Mouse (Mus musculus) kidney, adult 2 months (tissue): ENCODE data around the gene Crtac1. TPM values are rescaled to one million over a fixed set of nuclear protein-coding genes. Genes with fewer than 3 reads are reported as not detected.

ENCODE experiments used
- DNase-seq: peaks from one replicate; pipeline ENCODE4 v3.0.0; 2021
- H3K27ac ChIP-seq: fragments of 200-500 bp; 2 replicates; pipeline ENCODE4 v1.5.1; 2012; ENCODE audit warnings: low read depth, low read length, control low read depth, inconsistent platforms; ENCODE audit not compliant: insufficient read depth
- H3K27me3 ChIP-seq: fragments of 200-500 bp; replicated peaks from 2 replicates; pipeline ENCODE4 v1.6.1; 2012; ENCODE audit warnings: mild to moderate bottlenecking, moderate library complexity, low read length, inconsistent platforms; ENCODE audit not compliant: control insufficient read depth, insufficient read depth
- H3K36me3 ChIP-seq: fragments of 200-500 bp; 2 replicates; pipeline ENCODE4 v1.6.1; 2012; ENCODE audit warnings: mild to moderate bottlenecking, moderate library complexity, low read length, inconsistent platforms; ENCODE audit not compliant: control insufficient read depth, insufficient read depth
- H3K4me1 ChIP-seq: fragments of 200-500 bp; 2 replicates; pipeline ENCODE4 v1.6.1; 2011; ENCODE audit warnings: low read length; ENCODE audit not compliant: control insufficient read depth, insufficient read depth
- H3K4me3 ChIP-seq: fragments of 200-500 bp; 2 replicates; pipeline ENCODE4 v1.5.1; 2011; ENCODE audit warnings: mild to moderate bottlenecking, low read depth, low read length, control low read depth; ENCODE audit not compliant: insufficient read depth
- CTCF ChIP-seq: fragments of 200-500 bp; conservative IDR thresholded peaks from 2 replicates; pipeline ENCODE4 v1.5.1; 2011; ENCODE audit warnings: low read depth, mild to moderate bottlenecking, control low read depth, low read length, moderate library complexity, mixed read lengths; ENCODE audit not compliant: insufficient read depth, insufficient read length
- POLR2A ChIP-seq: fragments of 200-500 bp; IDR thresholded peaks from one replicate; pipeline ENCODE4 v1.6.1; 2011; ENCODE audit warnings: low read depth, low read length, control low read depth
- WGBS: fragments of 180-500 bp; shearing (Covaris S2); methylation state at CpG from one replicate; pipeline ENCODE4 v1.1.7; 2018; 5-methylcytosine and 5-hydroxymethylcytosine counted together
- polyA plus RNA-seq: library from polyadenylated mRNA; depleted of rRNA; stranded (reverse); fragments of >200 nt; gene quantifications from 2 replicates; pipeline ENCODE4 v1.2.3, GENCODE M21; 2012

Gene Crtac1
- polyA plus RNA-seq, 1 experiment, result 0.06 TPM

- 73% methylated on average over 7 of the region's 7 CpGs for WGBS
- no peaks in the 10 kb centered on the region for H3K4me1 ChIP-seq
These were observed 160.4 kb downstream of the Crtac1 start for GRCm38 (mm10) chr19:42271182-42271581.

GRCm38 (mm10) chr19:42270119-42270518, 161.5 kb downstream of the Crtac1 start:
- Histone ChIP-seq H3K4me1 (no peaks in the 10 kb centered on the region), H3K27ac (no peak overlapping the region), H3K4me3 (no peak overlapping the region), H3K27me3 (no peaks in the 10 kb centered on the region), H3K36me3 (no peaks in the 10 kb centered on the region)
- TF ChIP-seq CTCF (no peak), POLR2A (no peak)
- DNase-seq, result no peak
- WGBS, result 45% methylated on average over 6 of the region's 6 CpGs

More at GRCm38 (mm10) chr19:42271182-42271581, 160.4 kb downstream of the Crtac1 start:
- H3K27me3 ChIP-seq, result no peaks in the 10 kb centered on the region
- no peaks in the 10 kb centered on the region for H3K36me3 ChIP-seq
- no peak overlapping the region for H3K4me3 ChIP-seq
- no peak for DNase-seq
- no peak for TF ChIP-seq POLR2A
- no peak for TF ChIP-seq CTCF
- no peak overlapping the region for H3K27ac ChIP-seq

- no peak overlapping the region; the same call in 1 of the 2 replicates for H3K4me3 ChIP-seq
These were observed 163.2 kb downstream of the Crtac1 start for GRCm38 (mm10) chr19:42268337-42268736.

GRCm38 (mm10) chr19:42263524-42263923, 168.1 kb downstream of the Crtac1 start:
- no peak overlapping the region for H3K4me3 ChIP-seq
- 30% methylated on average over 3 of the region's 3 CpGs for WGBS
- no peaks in the 10 kb centered on the region for H3K4me1 ChIP-seq
- H3K36me3 ChIP-seq, result no peaks in the 10 kb centered on the region
- DNase-seq, result no peak
- H3K27me3 ChIP-seq, result no peaks in the 10 kb centered on the region
- no peak overlapping the region for H3K27ac ChIP-seq
- no peak for TF ChIP-seq POLR2A
- no peak for TF ChIP-seq CTCF

More at GRCm38 (mm10) chr19:42268337-42268736, 163.2 kb downstream of the Crtac1 start:
- H3K36me3 ChIP-seq, result no peaks in the 10 kb centered on the region
- TF ChIP-seq CTCF (no peak), POLR2A (no peak)
- H3K27me3 ChIP-seq, result no peaks in the 10 kb centered on the region
- H3K27ac ChIP-seq, result no peak overlapping the region
- no peaks in the 10 kb centered on the region for H3K4me1 ChIP-seq
- peak; percentile 74 for DNase-seq
- WGBS, result 2% methylated on average over 19 of the region's 19 CpGs

- no peak overlapping the region for H3K27ac ChIP-seq
- no peaks in the 10 kb centered on the region for H3K36me3 ChIP-seq
- no peaks in the 10 kb centered on the region for H3K4me1 ChIP-seq
- 72% methylated on average over 8 of the region's 8 CpGs for WGBS
- no peaks in the 10 kb centered on the region for H3K27me3 ChIP-seq
- TF ChIP-seq CTCF (no peak), POLR2A (no peak)
- no peak overlapping the region for H3K4me3 ChIP-seq
- DNase-seq, result no peak
These were observed 171.1 kb downstream of the Crtac1 start for GRCm38 (mm10) chr19:42260486-42260885.

- 66% methylated on average over 5 of the region's 5 CpGs for WGBS
- TF ChIP-seq POLR2A, result no peak
- no peak for TF ChIP-seq CTCF
- no peak overlapping the region for H3K27ac ChIP-seq
- H3K4me3 ChIP-seq, result no peak overlapping the region
- H3K27me3 ChIP-seq, result no peaks in the 10 kb centered on the region; the same call in 1 of the 2 replicates
- DNase-seq, result no peak
- no peaks in the 10 kb centered on the region for H3K4me1 ChIP-seq
- no peaks in the 10 kb centered on the region for H3K36me3 ChIP-seq
These were observed 173.0 kb downstream of the Crtac1 start for GRCm38 (mm10) chr19:42258596-42258995.

- no peak overlapping the region for H3K4me3 ChIP-seq
- no peaks in the 10 kb centered on the region for H3K4me1 ChIP-seq
- no peak for DNase-seq
- no peak overlapping the region for H3K27ac ChIP-seq
- H3K36me3 ChIP-seq, result no peaks in the 10 kb centered on the region
- 72% methylated on average over 3 of the region's 3 CpGs for WGBS
- H3K27me3 ChIP-seq, result no peaks in the 10 kb centered on the region; the same call in 1 of the 2 replicates
- TF ChIP-seq POLR2A (no peak), CTCF (no peak)
These were observed 173.6 kb downstream of the Crtac1 start for GRCm38 (mm10) chr19:42258031-42258430.
